Mouse (Mus musculus): ENCODE results near the gene Fuca1.

DNA sequence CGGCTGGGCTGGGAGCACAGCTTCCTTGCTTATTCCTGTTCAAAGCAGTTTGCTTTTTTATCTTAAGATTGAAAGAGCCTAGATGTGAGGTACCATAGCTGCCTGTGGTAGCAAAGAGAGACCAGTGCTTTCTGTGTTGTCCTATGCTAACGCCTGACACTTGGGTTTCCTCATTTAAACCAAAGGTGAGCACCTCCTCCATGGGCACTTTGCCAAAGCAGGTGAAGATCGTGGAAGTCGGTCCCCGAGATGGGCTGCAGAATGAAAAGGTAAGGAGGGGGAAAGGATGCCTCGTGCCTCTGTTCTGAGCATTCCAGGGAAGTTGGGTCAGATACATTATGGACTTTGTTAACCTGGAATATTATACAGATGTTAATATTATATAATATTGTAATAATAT is 29.8 kb downstream of the Fuca1 start:
- no peak for TF ChIP-seq POLR2A (IDR thresholded peaks at IDR 0.05; ENCODE audit: insufficient read depth, low read depth, low read length)
- no peak for TF ChIP-seq CTCF (IDR thresholded peaks at IDR 0.05)
- no peak for TF ChIP-seq EP300 (IDR thresholded peaks at IDR 0.05; ENCODE audit: insufficient read depth, low read depth, low read length)
